Mouse (Mus musculus) cerebellum, adult (tissue): ENCODE results near the gene Tnnt1.
"Not testable (repeated sequence)": the region's sequence is repeated elsewhere in the genome, so short reads cannot be mapped to it uniquely, and the experiment has no call there.

Experiments
- ATAC-seq: cut with Nextera tagmentation; 2 replicates; pipeline ENCODE4 v1.9.2; 2017; ENCODE audit warnings: mild to moderate bottlenecking, moderate library complexity, mixed read lengths; ENCODE audit not compliant: insufficient number of reproducible peaks, low FRiP score, low TSS enrichment

Tnnt1 gene

DNA sequence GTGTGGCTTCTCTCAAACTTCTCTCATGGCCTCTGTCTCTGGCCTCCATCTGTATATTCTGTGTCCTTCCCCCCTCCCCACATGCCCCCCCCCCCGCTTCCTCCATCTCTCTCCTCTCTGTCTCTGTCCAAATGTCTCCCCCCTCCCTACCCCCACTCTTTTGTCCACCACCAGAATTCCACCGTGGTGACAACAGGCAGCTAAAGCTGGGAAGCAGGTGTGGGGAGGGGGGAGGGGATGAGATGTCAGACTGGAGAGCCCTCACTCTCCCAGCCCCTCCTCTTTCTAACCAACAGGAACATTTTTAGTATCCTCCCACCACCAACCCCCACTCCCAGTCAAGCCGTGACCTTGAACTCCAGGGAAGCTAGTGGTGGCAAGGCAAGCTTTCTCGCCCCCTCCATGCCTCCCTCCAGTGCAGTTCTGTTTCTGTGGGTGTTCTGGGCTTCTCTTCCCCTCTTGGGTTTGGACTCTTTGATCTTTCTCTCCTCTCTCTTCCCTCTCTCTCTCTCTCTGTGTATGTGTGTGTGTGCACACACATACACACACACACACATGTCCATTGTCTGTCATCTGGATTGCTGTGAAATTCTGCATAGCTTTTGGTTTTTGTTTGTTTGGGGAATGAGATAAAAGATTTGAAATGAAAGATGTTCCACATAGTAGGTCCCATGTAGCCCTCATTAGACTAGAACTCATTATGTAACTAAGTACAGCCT, at the start of gene Tnnt1:
TSS of gene Tnnt1 (minus strand) at position 51 of the 719 bp plus-strand sequence.
- ATAC-seq, result no peak

DNA sequence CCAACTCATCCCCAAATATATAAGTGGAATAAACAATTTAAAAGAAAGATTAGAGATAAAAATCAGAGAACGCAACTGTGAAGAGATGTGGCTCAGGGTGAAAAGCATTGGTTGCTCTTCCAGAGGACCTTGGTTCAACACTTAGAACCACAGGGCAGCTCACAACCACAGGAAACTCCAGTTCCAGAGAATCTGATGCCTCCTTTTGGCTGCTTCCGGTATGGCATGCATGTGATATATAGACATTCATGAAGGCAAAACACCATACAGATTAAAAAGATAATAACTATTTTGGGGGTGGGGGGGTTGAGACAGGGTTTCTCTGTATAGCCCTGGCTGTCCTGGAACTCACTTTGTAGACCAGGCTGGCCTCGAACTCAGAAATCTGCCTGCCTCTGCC, 46.5 kb upstream of the Tnnt1 start:
- ATAC-seq, result no peak

DNA sequence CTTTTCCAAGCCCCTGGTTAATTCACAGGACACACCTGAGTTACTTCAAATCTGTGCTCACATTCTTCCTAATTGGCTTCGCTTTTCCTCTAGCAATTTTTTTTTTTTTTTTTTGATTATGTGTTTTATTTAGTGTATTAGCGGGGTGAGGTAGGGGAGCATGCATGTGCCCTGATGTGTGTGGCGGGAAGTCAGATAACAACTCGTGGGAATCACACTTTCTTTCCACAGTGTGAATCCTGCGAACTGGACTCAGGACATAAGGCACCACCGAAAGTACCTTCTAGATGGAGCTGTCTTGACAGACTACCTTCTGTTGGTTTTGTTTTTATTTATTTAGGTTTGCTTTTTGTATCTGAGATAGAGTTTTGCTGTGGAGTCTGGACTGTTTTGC, 41.0 kb upstream of the Tnnt1 start:
- ATAC-seq, result no peak

DNA sequence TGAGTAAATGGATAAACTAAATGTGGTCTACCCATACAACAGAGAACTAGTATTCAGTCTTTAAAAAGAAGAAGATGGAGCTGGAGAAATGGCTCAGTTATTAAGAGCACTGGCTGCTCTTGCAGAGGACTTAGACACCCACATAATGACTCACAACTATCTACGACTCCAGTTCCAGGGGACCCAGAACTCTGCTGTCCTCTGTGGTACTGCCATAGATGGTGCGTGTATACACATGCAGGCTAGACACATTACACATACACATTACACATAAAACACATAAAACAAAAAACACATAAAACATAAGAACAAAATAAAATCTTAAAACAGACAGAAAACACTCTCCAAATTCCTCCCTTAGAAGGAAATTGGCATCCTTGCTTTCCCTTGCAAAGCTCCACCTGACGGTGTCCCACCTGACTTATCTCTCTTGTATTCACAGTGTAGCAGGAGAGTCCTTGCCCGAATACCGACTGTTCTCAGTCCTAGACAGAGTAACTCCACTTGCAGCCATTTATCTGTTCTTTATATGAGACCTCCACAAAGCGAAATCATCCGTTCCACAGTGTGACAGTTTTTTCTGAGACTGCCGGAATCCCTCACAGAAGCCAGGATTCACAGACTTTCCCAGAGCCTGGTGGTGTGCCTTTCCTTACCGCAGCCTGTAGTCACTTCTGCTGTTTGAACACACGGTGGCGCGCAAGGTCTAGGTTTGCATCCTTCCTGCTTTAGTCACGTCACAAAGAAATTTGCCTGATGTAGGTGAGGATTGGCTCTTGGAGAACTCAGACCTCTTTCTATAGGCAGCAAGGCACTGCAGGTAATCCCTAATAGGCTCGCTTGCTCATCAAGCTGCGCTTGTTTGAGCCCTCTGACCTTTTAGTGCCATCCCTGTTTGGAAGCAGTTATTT, 40.3 kb upstream of the Tnnt1 start:
- peak; percentile 95 for ATAC-seq

DNA sequence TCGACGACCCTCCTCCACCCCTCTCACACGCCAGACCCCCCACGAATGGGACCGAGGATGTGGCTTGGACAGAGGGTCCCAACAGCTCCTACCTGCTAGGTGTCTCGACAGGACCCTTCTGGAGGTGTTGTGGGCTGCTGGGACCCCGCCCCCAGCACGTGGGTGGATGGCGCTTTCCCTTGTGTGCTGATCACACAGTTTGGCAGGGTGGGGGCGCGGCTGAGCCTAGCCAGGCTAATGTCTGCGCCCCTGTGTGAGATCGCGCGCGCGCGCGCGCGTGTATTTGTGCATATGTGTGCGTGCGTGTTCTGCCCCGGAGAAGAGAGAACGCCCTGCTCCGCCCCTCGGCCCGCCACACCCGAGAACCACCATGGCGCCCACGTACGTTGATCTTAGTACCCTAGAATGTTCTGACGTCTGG, 31.0 kb upstream of the Tnnt1 start, which contains the start of gene Syt5:
TSS of gene Syt5 (minus strand) at position 321 of the 421 bp plus-strand sequence.
- ATAC-seq, result 0 out of 2 replicates have a peak, but pooled peaks have one; percentile 26

DNA sequence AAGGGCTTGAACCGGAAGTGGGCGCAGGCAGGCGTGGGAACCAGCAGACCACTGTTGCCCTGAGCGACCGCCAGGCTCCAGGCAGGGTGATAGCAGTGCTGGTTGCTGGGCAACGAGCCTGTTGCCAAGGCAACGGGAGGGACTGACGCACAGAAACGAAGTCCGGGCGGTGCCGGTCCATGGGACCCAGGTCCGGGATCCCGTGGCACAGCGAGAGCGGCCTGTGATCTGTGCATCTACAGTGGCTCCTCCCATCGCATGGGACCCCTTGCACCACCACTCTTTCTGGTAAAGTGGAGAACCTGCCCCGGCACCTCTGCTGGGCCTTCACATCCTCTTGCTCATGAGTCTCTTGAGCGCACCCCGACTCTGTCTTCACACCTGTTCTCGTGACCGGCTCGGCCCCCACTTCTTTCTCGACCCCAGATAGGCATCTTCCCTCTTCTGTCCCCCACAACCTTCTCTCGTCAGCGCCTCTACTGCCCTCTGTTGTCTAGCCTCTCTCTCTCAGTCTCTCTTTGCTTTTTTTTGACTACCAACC, 30.5 kb upstream of the Tnnt1 start:
- peak; percentile 68; the same call in 1 of the 2 replicates for ATAC-seq

DNA sequence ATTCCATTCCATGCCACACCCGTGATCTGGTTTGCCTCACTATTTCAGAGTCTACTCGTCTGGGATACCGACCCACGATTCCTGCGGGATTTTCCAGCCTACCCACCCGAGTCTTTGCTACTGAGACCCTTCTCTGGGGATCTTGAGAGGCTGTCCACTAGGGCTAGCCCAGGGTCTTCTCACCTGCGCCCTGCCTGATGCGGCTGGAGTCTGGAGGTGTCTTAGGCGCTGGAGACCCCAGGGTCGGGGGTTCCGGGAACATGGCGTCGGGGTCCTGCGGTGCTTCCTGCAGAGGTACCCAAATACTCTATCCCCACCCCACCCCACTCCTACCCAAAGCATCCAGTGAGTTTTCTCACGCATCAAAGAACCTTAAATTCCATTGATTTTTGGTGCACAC, 29.9 kb upstream of the Tnnt1 start:
- ATAC-seq, result no peak

DNA sequence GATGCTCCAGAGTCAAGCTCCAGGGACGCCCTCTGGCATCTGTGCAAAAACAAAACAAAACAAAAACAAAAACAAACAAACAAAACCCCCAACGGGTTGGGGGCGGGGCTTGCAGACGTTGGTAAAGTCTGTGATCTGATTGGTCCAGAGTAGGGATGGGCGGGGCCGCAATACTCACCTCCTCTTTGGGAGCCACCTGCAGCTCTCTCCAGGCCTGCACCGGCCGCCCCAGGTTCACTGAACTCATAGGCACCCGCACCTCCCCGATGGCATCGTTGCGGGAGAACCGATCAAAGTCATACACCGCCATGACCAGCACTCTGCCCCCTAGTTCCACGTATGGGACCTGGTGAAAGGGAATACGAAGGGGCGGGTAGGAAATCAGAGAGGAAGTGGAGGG, 25.8 kb upstream of the Tnnt1 start:
- no peak for ATAC-seq

DNA sequence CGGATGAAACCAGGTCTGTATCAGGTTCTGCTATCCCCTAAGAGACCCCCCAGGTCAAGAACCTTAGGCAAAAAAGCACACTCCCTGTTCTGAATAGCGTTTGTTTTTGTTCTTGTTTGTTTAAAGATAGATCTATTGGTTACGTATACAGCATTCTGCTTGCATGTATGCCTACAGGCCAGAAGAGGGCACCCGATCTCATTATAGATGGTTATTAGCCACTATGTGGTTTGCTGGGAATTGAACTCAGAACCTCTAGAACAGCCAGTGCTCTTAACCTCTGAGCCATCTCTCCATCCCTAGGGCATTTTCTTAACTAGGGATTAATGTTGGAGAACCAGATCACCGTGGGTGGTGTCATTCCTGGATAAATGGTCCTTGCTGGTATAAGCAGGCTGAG, 25.2 kb upstream of the Tnnt1 start:
- ATAC-seq, result no peak

DNA sequence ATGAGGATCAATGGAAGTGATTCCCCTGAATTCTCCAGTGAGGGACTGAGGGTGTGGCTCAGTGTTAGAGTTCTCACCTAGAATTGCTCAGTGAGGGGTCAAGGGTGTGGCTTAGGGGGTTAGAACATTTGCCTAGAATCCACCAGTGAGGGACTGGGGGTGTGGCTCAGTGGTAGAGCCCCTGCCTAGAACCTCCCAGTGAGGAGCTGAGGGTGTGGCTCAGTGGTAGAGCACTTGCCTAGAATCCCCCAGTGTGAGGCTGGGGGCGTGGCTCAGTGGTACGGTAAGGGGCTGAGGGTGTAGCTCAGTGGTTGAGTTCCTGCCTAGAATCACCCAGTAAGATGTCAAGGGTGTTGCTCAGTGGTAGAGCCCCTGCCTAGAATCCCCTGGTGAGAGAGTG, 22.8 kb upstream of the Tnnt1 start:
- no peak for ATAC-seq

DNA sequence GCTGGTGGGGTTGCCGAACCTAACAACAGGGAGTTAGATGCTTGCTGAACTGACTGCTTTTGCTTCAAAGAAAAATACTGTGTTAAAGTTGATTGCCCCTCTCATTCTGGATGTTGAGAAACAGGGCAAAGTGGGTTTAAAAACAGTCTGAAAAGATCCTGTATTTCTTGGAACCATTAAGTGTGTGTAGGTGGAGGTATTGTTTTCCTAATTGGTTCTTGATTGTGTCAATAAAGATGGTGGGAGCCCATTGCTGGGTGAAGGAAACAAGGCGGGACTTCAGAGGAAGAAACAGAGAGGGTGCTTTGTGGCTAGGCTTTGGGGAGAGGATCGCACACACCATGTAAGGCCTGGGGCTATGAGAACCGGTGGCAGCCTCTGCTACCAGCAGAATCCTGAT, 21.0 kb upstream of the Tnnt1 start:
- no peak for ATAC-seq

DNA sequence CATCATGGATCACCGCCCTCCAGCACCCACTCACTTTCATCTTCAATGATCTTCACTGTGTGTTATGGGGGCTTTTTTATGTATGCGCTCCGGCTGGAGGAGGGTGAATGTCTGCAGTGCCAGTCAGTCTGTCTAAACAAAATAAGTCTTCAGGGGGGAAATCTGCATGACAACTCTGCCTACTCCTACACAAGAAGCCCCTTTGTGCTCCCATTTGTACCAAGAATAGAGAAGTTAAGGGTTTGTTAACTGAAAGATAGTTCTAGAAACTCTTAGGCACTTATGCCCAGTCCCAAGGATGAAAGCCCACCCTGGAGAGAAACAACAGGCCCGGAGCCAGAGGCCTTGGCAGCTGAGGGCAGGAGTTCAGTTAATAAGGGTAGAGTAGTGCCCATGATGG, 20.2 kb upstream of the Tnnt1 start:
- no peak for ATAC-seq

DNA sequence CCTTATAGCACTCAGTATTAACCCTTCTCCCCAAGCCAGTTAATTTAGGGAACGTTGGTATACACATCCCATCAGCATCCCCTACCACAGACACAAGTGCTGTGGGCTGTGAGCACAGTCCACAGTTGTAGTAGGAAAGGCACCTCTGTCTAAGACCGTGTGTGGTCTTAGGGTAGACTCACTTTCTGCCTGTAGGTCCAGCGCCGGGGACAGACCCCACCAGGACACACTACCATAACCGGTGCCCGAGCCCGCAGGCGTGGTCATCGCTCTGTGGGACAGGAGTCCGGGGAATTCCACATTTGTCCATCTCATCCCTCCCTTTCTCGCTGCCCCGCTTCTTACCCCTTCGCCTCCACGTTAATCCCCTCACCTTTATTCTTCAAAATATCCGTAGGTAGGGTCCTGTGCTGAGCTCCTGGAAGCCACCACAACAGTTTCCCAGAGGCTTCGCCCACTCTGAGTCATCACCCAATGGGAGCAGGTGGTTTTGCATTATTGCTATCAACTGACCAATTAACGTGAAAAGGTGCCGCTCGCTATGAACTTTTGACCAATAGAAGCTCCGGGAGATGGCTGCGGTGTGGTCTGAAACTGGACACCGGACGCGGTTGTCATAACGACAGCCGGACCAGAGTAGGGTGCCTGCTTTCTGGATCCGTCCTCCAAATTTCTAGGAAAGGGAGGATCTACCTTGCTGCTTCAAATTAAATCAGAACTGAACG, 16.0 kb upstream of the Tnnt1 start, which contains the start of gene Dnaaf3:
TSS of gene Dnaaf3 (minus strand) at position 449 of the 725 bp plus-strand sequence.
- ATAC-seq, result no peak

DNA sequence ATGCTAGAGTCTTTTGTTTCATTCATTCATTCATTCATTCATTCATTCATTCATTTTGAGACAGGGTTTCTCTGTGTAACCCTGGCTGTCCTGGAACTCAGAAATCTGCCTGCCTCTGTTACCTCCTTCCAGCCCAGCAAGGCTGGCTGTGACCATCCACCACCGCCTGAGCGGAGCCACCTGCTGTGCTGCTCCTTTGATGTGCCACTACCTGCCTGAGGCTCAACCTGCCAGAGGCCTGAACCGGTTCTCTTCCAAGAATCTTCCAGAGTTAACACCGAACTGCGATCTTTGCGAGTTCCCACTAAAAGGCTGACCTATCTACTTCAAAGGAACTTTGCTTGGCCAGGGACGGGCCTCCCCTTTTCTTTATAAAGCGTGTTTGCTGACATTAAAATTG, 14.0 kb upstream of the Tnnt1 start:
- ATAC-seq, result not testable (repeated sequence)

DNA sequence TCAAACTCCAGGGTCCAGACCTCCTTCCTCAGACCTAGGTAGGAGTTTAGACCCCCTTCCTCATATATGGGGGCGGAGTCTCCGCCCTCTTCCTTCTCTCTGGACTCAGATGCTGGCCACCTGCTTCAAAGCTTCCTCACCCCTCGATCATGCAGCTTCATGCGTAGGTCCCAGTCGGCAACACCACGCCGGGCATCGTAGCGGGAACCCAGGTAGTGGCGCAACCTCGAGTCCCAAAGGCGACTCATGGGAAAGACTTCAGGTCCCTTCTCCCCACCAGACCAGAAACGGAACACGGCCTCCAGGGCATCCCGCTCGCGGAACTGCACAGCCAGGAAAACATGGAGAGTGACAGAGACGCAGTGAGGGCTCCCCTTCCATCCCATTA, 11.1 kb upstream of the Tnnt1 start:
- ATAC-seq, result no peak

DNA sequence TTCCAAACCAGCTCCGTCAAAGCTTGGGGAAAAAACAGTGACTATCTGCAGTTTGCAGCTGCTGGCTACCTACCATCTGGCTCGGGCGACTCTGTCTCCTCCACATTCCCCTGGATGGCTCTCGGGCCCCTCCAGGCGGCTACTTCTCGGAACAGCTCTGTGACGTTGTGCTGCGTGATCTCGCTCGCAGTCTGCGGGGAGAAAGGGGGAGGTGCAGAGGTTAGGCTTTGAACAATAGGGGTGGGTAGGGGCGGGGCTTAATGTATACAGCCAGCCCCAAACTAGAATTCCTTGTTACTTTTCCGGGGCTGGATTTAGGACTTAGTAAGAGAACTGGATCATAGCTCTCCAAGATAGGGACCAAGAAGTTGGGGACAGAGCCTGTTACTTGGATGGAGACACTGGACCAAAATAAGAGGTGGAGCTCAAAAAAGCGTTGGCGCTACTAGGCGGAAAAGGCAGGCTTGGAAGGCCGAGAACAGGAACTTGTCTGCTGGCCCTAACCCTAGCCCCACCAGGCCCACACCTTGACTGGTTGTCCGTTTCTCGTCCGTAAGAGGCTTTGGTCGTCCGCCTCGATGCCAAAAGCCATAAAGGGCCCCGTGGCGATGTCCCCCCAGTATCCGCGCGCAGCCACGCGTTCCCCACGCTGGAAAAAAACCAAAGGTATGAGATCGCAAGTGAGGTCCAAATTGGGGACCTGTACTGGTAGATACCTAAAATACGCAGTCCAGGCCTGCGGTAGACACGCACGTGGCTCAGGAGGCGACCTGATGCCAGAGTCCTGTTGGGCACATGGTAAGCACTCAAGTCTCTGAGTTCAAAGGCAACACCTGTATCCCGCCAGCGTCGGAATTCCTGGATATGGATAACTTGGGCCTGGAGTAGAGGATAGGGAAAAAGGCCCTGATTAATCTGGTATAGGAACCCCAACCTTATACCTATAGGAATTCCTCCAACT, 10.4 kb upstream of the Tnnt1 start:
- ATAC-seq, result peak; percentile 82; the same call in 1 of the 2 replicates

DNA sequence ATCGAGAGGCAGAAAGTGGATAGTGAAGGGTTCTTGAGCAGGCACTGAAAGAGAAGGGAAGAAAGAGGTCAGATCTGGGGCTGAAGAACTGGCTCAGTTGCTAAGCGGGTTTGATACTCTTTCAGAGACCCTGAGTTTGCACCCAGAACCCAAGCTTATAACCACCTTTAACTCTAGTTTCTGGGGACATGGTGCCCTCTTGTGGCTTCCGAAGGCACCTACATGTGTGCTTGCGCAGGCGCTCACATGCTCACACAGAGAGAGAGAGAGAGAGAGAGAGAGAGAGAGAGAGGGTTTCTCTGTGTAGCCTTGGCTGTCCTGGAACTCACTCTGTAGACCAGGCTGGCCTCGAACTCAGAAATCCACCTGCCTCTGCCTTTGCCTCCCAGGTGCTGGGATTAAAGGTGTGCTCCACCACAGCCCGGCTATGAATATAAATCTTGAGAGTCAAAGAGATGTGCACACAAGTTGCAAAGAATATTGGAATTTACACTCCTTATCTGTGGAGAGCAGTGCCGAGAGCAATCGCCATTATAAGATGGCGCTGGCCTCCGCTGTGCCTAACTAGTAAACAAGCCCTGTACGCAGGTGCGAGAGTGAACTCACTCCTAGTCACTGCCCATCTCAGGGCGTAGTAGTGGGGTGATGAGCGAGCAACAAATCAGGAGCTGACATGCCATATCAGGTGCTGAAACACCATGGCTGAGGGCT, 8.2 kb upstream of the Tnnt1 start, which contains the start of gene Tnni3:
TSS of gene Tnni3 (minus strand) at position 18 of the 711 bp plus-strand sequence.
- 0 out of 2 replicates have a peak, but pooled peaks have one; percentile 4 for ATAC-seq
